Mouse (Mus musculus): ENCODE measurements at regions not wholly inside any gene's neighbourhood (a gene's known extent, or its start where the extent isn't known, plus 50 kb on each side); places are given as distances from the start of the nearest gene placed in this dataset.

GRCm38 (mm10) chr7:136451672-136452361 is 442.6 kb upstream of the Mgmt start:
- no peak for ATAC-seq (replicated peaks; ENCODE audit: low FRiP score, poor library complexity, severe bottlenecking)

- ATAC-seq (replicated peaks; ENCODE audit: low FRiP score, poor library complexity, severe bottlenecking): no peak
Observed at GRCm38 (mm10) chr7:136452561-136452960, 441.9 kb upstream of the Mgmt start.

- no peak for ATAC-seq (replicated peaks; ENCODE audit: low FRiP score, poor library complexity, severe bottlenecking)
Observed at GRCm38 (mm10) chr7:136457171-136457570, 437.2 kb upstream of the Mgmt start.

GRCm38 (mm10) chr7:136457867-136458448 is 436.5 kb upstream of the Mgmt start:
- no peak for ATAC-seq (replicated peaks; ENCODE audit: low FRiP score, poor library complexity, severe bottlenecking)

- ATAC-seq (replicated peaks; ENCODE audit: low FRiP score, poor library complexity, severe bottlenecking): no peak
Observed at GRCm38 (mm10) chr7:136477135-136477534, 417.3 kb upstream of the Mgmt start.

GRCm38 (mm10) chr7:136480641-136481202 is 413.7 kb upstream of the Mgmt start:
- no peak for ATAC-seq (replicated peaks; ENCODE audit: low FRiP score, poor library complexity, severe bottlenecking)

GRCm38 (mm10) chr7:136483237-136483636 is 411.2 kb upstream of the Mgmt start:
- no peak for ATAC-seq (replicated peaks; ENCODE audit: low FRiP score, poor library complexity, severe bottlenecking)

GRCm38 (mm10) chr7:136487556-136487955 is 406.9 kb upstream of the Mgmt start:
- ATAC-seq (replicated peaks; ENCODE audit: low FRiP score, poor library complexity, severe bottlenecking): no peak

GRCm38 (mm10) chr7:136494862-136495261 is 399.6 kb upstream of the Mgmt start:
- ATAC-seq (replicated peaks; ENCODE audit: low FRiP score, poor library complexity, severe bottlenecking): no peak

GRCm38 (mm10) chr7:136496335-136497242 is 397.8 kb upstream of the Mgmt start:
- no peak for ATAC-seq (replicated peaks; ENCODE audit: low FRiP score, poor library complexity, severe bottlenecking)

GRCm38 (mm10) chr7:136500059-136500458 is 394.4 kb upstream of the Mgmt start:
- ATAC-seq (replicated peaks; ENCODE audit: low FRiP score, poor library complexity, severe bottlenecking): no peak

GRCm38 (mm10) chr7:136501094-136501493 is 393.3 kb upstream of the Mgmt start:
- ATAC-seq (replicated peaks; ENCODE audit: low FRiP score, poor library complexity, severe bottlenecking): no peak

GRCm38 (mm10) chr7:136501855-136502847 is 392.3 kb upstream of the Mgmt start:
- ATAC-seq (replicated peaks; ENCODE audit: low FRiP score, poor library complexity, severe bottlenecking): no peak

- ATAC-seq (replicated peaks; ENCODE audit: low FRiP score, poor library complexity, severe bottlenecking): no peak
Observed at GRCm38 (mm10) chr7:136511389-136511788, 383.0 kb upstream of the Mgmt start.

GRCm38 (mm10) chr7:136515376-136515775 is 379.0 kb upstream of the Mgmt start:
- no peak for ATAC-seq (replicated peaks; ENCODE audit: low FRiP score, poor library complexity, severe bottlenecking)

GRCm38 (mm10) chr7:136525821-136526220 is 368.6 kb upstream of the Mgmt start:
- ATAC-seq (replicated peaks; ENCODE audit: low FRiP score, poor library complexity, severe bottlenecking): no peak

- no peak for ATAC-seq (replicated peaks; ENCODE audit: low FRiP score, poor library complexity, severe bottlenecking)
Observed at GRCm38 (mm10) chr7:136530006-136530785, 364.2 kb upstream of the Mgmt start.

GRCm38 (mm10) chr7:136531301-136531700 is 363.1 kb upstream of the Mgmt start:
- ATAC-seq (replicated peaks; ENCODE audit: low FRiP score, poor library complexity, severe bottlenecking): no peak

All from erythroblast, adult 5-6 weeks (primary cell).